In the genomic region with DNA sequence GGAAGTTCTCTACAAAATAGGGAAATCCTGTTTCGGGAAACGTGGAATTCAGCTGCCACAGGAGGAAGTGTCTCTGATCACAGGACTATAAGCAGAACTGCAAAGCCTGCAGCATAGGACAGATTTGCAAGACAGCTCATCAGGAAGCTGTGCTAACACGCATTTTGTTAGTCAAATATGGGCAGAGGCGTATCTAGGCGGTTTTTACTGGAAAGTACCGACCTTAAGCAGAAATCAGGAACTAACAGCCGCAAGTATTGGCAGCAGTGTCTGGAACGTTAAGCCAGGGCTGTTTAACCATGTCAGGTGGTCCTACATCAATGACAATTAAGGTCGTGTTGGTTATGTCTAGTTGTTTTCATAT, we compare ENCODE assay signal across 8 mouse cellular contexts. TPM values are rescaled to one million over a fixed set of nuclear protein-coding genes. Genes with fewer than 3 reads are reported as not detected.
DNase-seq lines count a peak whose midpoint lies in the region; ATAC-seq and TF ChIP-seq lines count a peak whose summit lies in the region.

No protein-coding gene starts in this region.

- H3K4me1 ChIP-seq in heart, embryonic 15.5 days (replicated peaks) = peaks cover 17% of the 10 kb centered on the region
- H3K4me1 ChIP-seq in forebrain, postnatal 0 days (ENCODE audit: insufficient read depth) = peaks cover 4% of the 10 kb centered on the region; the same call in 1 of the 2 replicates

- intact Hi-C loops in gastrocnemius, adult 2 months (cut with DNase I) = no loop called here

- no peak overlapping the region for H3K9ac ChIP-seq in heart, embryonic 15.5 days
- H3K9ac ChIP-seq in forebrain, postnatal 0 days = no peak overlapping the region

- no peaks in the 10 kb centered on the region for H3K27me3 ChIP-seq in heart, embryonic 15.5 days
- no peaks in the 10 kb centered on the region for H3K27me3 ChIP-seq in forebrain, postnatal 0 days (ENCODE audit: insufficient read depth, low read length)

- H3K4me3 ChIP-seq in gastrocnemius, adult 2 months = peak overlapping the region; percentile 59
- H3K4me3 ChIP-seq in heart, embryonic 15.5 days = no peak overlapping the region
- H3K4me3 ChIP-seq in forebrain, postnatal 0 days (ENCODE audit: low read depth, low read length) = no peak overlapping the region

- ATAC-seq in heart, embryonic 15.5 days (replicated peaks; ENCODE audit: insufficient number of reproducible peaks, insufficient read depth, low FRiP score, low read depth) = no peak
- no peak for ATAC-seq in forebrain, postnatal 0 days

- 55% methylated on average over 9 of the region's 9 CpGs for WGBS in heart, embryonic 15.5 days
- 81% methylated on average over 9 of the region's 9 CpGs for WGBS in forebrain, postnatal 0 days

- H3K27ac ChIP-seq in gastrocnemius, adult 2 months = peak overlapping the region; percentile 95
- H3K27ac ChIP-seq in heart, embryonic 15.5 days = peak overlapping the region; percentile 69
- no peak overlapping the region for H3K27ac ChIP-seq in forebrain, postnatal 0 days (ENCODE audit: low read depth, low read length)

- H3K9me3 ChIP-seq in heart, embryonic 15.5 days (replicated peaks) = no peaks in the 10 kb centered on the region
- H3K9me3 ChIP-seq in forebrain, postnatal 0 days (ENCODE audit: low read length) = no peaks in the 10 kb centered on the region

- H3K36me3 ChIP-seq in heart, embryonic 15.5 days = no peaks in the 10 kb centered on the region
- H3K36me3 ChIP-seq in forebrain, postnatal 0 days (ENCODE audit: insufficient read depth) = no peaks in the 10 kb centered on the region

- no peak for TF ChIP-seq CTCF in gastrocnemius, adult 2 months (IDR thresholded peaks at IDR 0.05)
- TF ChIP-seq CTCF in forebrain, postnatal 0 days (IDR thresholded peaks at IDR 0.05; ENCODE audit: low read depth) = no peak

- no peak overlapping the region for H3K4me2 ChIP-seq in heart, embryonic 15.5 days
- H3K4me2 ChIP-seq in forebrain, postnatal 0 days (ENCODE audit: low read depth) = no peak overlapping the region

- DNase-seq in gastrocnemius, adult 2 months = peak; percentile 30
- no peak for DNase-seq in gastrocnemius, postnatal 4 days (ENCODE audit: low spot score in 2 of 2)
- peak; percentile 72 to 78 for DNase-seq in CD8-positive naive resting alpha-beta T cell, adult 2 months (ENCODE audit: low read depth in 2 of 2, low spot score in 2 of 2)
- peak; percentile 77 to 80 for DNase-seq in lung, adult 18-20 months
- peak; percentile 65 to 72 for DNase-seq in spleen, postnatal 4 days (ENCODE audit: low spot score in 2 of 2)
- no peak for DNase-seq in forebrain, postnatal 0 days
- no peak for DNase-seq in urinary bladder, postnatal 10 days (ENCODE audit: low spot score)

RNA-seq across cellular contexts. Expression of gene Cd69, which starts 42.4 kb away (rescaled TPM):
- not detected for total RNA-seq in gastrocnemius, adult 2 months (2021)
- under 1 TPM; 0.18 to 0.34 TPM for total RNA-seq in gastrocnemius, postnatal 4 days (2021)
- 0.10 and 0.70 TPM in 2 replicates for polyA plus RNA-seq in heart, embryonic 15.5 days (2015; fragmentation: Nextera tagmentation; extraction: Ambion mirVana)
- not detected in 2 replicates for total RNA-seq in forebrain, postnatal 0 days (2014; rRNA removed)
- 0.13 TPM in 1 of 2 replicates, not detected in the other for polyA plus RNA-seq in forebrain, postnatal 0 days (2015; fragmentation: Nextera tagmentation; extraction: Ambion mirVana)

RNA-seq across cellular contexts. Expression of gene Clec2d, which starts 52.4 kb away (rescaled TPM):
- total RNA-seq in gastrocnemius, adult 2 months (2021) = 100 to 1,000 TPM in 1 of 2 experiments, 10 to 100 TPM in 1; 73.7 to 109 TPM
- 10 to 100 TPM; 32.1 to 44.6 TPM for total RNA-seq in gastrocnemius, postnatal 4 days (2021)
- 0.37 and 0.46 TPM in 2 replicates for polyA plus RNA-seq in heart, embryonic 15.5 days (2015; fragmentation: Nextera tagmentation; extraction: Ambion mirVana)
- total RNA-seq in forebrain, postnatal 0 days (2014; rRNA removed) = 6.2 and 9.7 TPM in 2 replicates
- polyA plus RNA-seq in forebrain, postnatal 0 days (2015; fragmentation: Nextera tagmentation; extraction: Ambion mirVana) = not detected in 2 replicates

Comparison
In these comparisons a context has a peak if more than half of its experiments do, and no peak if none do; other contexts are left out.
1. DNase-seq: peak in gastrocnemius, adult 2 months (single experiment), CD8-positive naive resting alpha-beta T cell, adult 2 months (2 of 2), lung, adult 18-20 months (2 of 2) and spleen, postnatal 4 days (2 of 2); none in gastrocnemius, postnatal 4 days (0 of 2), forebrain, postnatal 0 days (single experiment) and urinary bladder, postnatal 10 days (single experiment).